In the genomic region with DNA sequence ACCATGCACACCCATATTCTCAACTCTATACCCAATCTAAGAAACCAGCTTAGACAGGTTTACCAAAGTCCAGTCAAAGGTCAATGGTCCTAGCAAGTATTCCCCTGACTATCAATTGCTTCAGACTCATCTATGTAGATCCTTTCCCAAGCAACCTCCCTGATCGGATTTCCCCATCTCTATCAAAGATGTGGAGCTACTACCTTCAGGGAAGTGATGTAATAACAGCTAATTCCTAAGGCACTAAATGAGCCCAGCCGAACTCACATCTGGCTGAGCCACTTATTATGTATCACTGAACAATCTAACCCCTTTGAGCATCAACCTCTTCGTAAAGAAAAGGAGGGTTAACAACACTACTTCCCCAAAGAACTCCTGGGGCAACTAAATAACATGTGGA, we compare ENCODE assay signal across 31 mouse cellular contexts.
"Had no signal": no experiment of that assay in that cellular context is flagged by ENCODE, and none has a peak within 500 bp of the region (broad histone marks: within the 10 kb centered on the region; RNA-seq: fewer than 3 reads in every experiment).

No protein-coding gene starts in this region.

- H3K9me3 ChIP-seq: heart, embryonic 10.5 days; heart, embryonic 15.5 days; hindbrain, embryonic 12.5 days; hindbrain, embryonic 13.5 days; hindbrain, embryonic 15.5 days; intestine, embryonic 15.5 days had no signal

- ATAC-seq: inflammation-experienced regulatory T-cells, adult 6 months; intestine, embryonic 15.5 days; intestine, embryonic 16.5 days; intestine, postnatal 0 days had no signal

- H3K4me3 ChIP-seq: heart, embryonic 10.5 days; heart, embryonic 12.5 days; heart, embryonic 13.5 days; heart, embryonic 15.5 days; hindbrain, embryonic 10.5 days; hindbrain, embryonic 12.5 days; hindbrain, embryonic 13.5 days; hindbrain, embryonic 15.5 days; intestine, embryonic 15.5 days; kidney, embryonic 15.5 days; layer of hippocampus, adult 2 months; left cerebral cortex, adult 2 months had no signal

- H3K4me1 ChIP-seq: hindbrain, embryonic 10.5 days; hindbrain, embryonic 12.5 days; hindbrain, embryonic 13.5 days; hindbrain, embryonic 15.5 days; intestine, embryonic 15.5 days; kidney, embryonic 15.5 days had no signal

- H3K9ac ChIP-seq: heart, embryonic 12.5 days; heart, embryonic 13.5 days; heart, embryonic 15.5 days; hindbrain, embryonic 12.5 days; hindbrain, embryonic 13.5 days; hindbrain, embryonic 14.5 days; hindbrain, embryonic 15.5 days; intestine, embryonic 15.5 days; kidney, embryonic 15.5 days had no signal

- H3K36me3 ChIP-seq: hindbrain, embryonic 15.5 days had no signal

- H3K4me2 ChIP-seq: heart, embryonic 11.5 days; heart, embryonic 12.5 days; heart, embryonic 13.5 days; heart, embryonic 15.5 days; hindbrain, embryonic 12.5 days; hindbrain, embryonic 13.5 days; hindbrain, embryonic 14.5 days; hindbrain, embryonic 15.5 days; intestine, embryonic 15.5 days; kidney, embryonic 15.5 days had no signal

- H3K27ac ChIP-seq: heart, embryonic 10.5 days; heart, embryonic 13.5 days; heart, embryonic 15.5 days; hindbrain, embryonic 10.5 days; hindbrain, embryonic 12.5 days; hindbrain, embryonic 13.5 days; hindbrain, embryonic 14.5 days; hindbrain, embryonic 15.5 days; intestine, embryonic 15.5 days; kidney, embryonic 15.5 days; kidney, postnatal 0 days; layer of hippocampus, adult 2 months; left cerebral cortex, adult 2 months had no signal

- H3K27me3 ChIP-seq: heart, embryonic 12.5 days; heart, embryonic 13.5 days; heart, embryonic 15.5 days; hindbrain, embryonic 12.5 days; hindbrain, embryonic 13.5 days; hindbrain, embryonic 15.5 days; intestine, embryonic 15.5 days; kidney, embryonic 15.5 days had no signal

- DNase-seq: heart, postnatal 10 days; heart, postnatal 14 days; heart, postnatal 36 days; heart, postnatal 4 days; kidney, adult 11 months; kidney, adult 18-20 months; kidney, adult 2 months; kidney, postnatal 10 days; kidney, postnatal 14 days; kidney, postnatal 36 days; kidney, postnatal 4 days; layer of hippocampus, adult 9-11 months; layer of hippocampus, postnatal 36 days had no signal
